Mouse (Mus musculus) forebrain, embryonic 10.5 days (tissue): Measurements from ENCODE around the gene D430042O09Rik. TPM values are rescaled to one million over a fixed set of nuclear protein-coding genes. Genes with fewer than 3 reads are reported as not detected.

Source experiments
- DNase-seq: peaks from one replicate; pipeline ENCODE4 v3.0.0-alpha.2; 2017; ENCODE audit warnings: low spot score; ENCODE audit errors: extremely low spot score
- H3K27ac ChIP-seq: fragments of 300-500 bp; sonication (generic); 2 replicates; pipeline ENCODE4 v1.5.1; 2016; ENCODE audit warnings: mild to moderate bottlenecking
- H3K27me3 ChIP-seq: fragments of 300-500 bp; sonication (generic); 2 replicates; pipeline ENCODE4 v1.6.1; 2016; ENCODE audit warnings: mild to moderate bottlenecking; ENCODE audit not compliant: poor library complexity, severe bottlenecking
- H3K36me3 ChIP-seq: fragments of 300-500 bp; sonication (generic); replicated peaks from 2 replicates; pipeline ENCODE4 v1.6.1; 2016; ENCODE audit warnings: mild to moderate bottlenecking, moderate library complexity
- H3K4me1 ChIP-seq: fragments of 300-500 bp; sonication (generic); 2 replicates; pipeline ENCODE4 v1.6.1; 2016
- H3K4me3 ChIP-seq: fragments of 300-500 bp; sonication (generic); 2 replicates; pipeline ENCODE4 v1.5.1; 2016; ENCODE audit warnings: mild to moderate bottlenecking, moderate library complexity
- H3K9me3 ChIP-seq: fragments of 300-500 bp; sonication (generic); 2 replicates; pipeline ENCODE4 v1.6.1; 2016; ENCODE audit warnings: mild to moderate bottlenecking, moderate library complexity
- WGBS: fragments of 180-500 bp; shearing (Covaris S2); methylation state at CpG from one replicate; pipeline ENCODE4 v1.1.7; 2016; 5-methylcytosine and 5-hydroxymethylcytosine counted together
- polyA plus RNA-seq: library from polyadenylated mRNA; unstranded; fragments of >200 nt; fragmentation: Nextera tagmentation; extraction: Ambion mirVana; gene quantifications from 2 replicates; pipeline ENCODE4 v1.2.1, GENCODE M21; 2016

D430042O09Rik gene
- polyA plus RNA-seq, 1 experiment from 2014 or later: 9.4 TPM

- no peak overlapping the region for H3K27ac ChIP-seq
- H3K4me3 ChIP-seq: no peak overlapping the region
- no peaks in the 10 kb centered on the region for H3K9me3 ChIP-seq
- H3K27me3 ChIP-seq: no peaks in the 10 kb centered on the region
- no peaks in the 10 kb centered on the region; the same call in 1 of the 2 replicates for H3K36me3 ChIP-seq
- DNase-seq: no peak
- 88% methylated on average over 3 of the region's 3 CpGs for WGBS
- H3K4me1 ChIP-seq: no peaks in the 10 kb centered on the region
Measured at GRCm38 (mm10) chr7:125714803-125715202, 7.1 kb downstream of the D430042O09Rik start.

- Histone ChIP-seq H3K36me3 (no peaks in the 10 kb centered on the region; the same call in 1 of the 2 replicates), H3K27ac (no peak overlapping the region), H3K9me3 (no peaks in the 10 kb centered on the region), H3K4me3 (no peak overlapping the region), H3K27me3 (no peaks in the 10 kb centered on the region), H3K4me1 (no peaks in the 10 kb centered on the region)
- WGBS: 71% methylated on average over 2 of the region's 2 CpGs
- no peak for DNase-seq
Measured at GRCm38 (mm10) chr7:125716724-125717123, 9.0 kb downstream of the D430042O09Rik start.

GRCm38 (mm10) chr7:125717612-125718011, 9.9 kb downstream of the D430042O09Rik start:
- Histone ChIP-seq H3K36me3 (no peaks in the 10 kb centered on the region), H3K9me3 (no peaks in the 10 kb centered on the region), H3K27me3 (no peaks in the 10 kb centered on the region), H3K27ac (no peak overlapping the region), H3K4me3 (no peak overlapping the region), H3K4me1 (no peaks in the 10 kb centered on the region)
- no peak for DNase-seq

- no peak overlapping the region for H3K27ac ChIP-seq
- no peaks in the 10 kb centered on the region for H3K9me3 ChIP-seq
- peaks cover 4% of the 10 kb centered on the region; the same call in 1 of the 2 replicates for H3K4me1 ChIP-seq
- WGBS: 82% methylated on average over 5 of the region's 5 CpGs
- no peaks in the 10 kb centered on the region for H3K27me3 ChIP-seq
- no peak for DNase-seq
- no peak overlapping the region for H3K4me3 ChIP-seq
- no peaks in the 10 kb centered on the region for H3K36me3 ChIP-seq
Measured at GRCm38 (mm10) chr7:125720370-125720769, 12.7 kb downstream of the D430042O09Rik start.

- no peak overlapping the region for H3K27ac ChIP-seq
- H3K9me3 ChIP-seq: no peaks in the 10 kb centered on the region
- WGBS: 90% methylated on average over 4 of the region's 4 CpGs
Measured at GRCm38 (mm10) chr7:125721033-125721432, 13.3 kb downstream of the D430042O09Rik start.

GRCm38 (mm10) chr7:125722127-125722526, 14.4 kb downstream of the D430042O09Rik start:
- no peaks in the 10 kb centered on the region for H3K27me3 ChIP-seq
- H3K9me3 ChIP-seq: no peaks in the 10 kb centered on the region
- peaks cover 4% of the 10 kb centered on the region; the same call in 1 of the 2 replicates for H3K4me1 ChIP-seq
- no peak for DNase-seq
- no peak overlapping the region for H3K27ac ChIP-seq
- no peaks in the 10 kb centered on the region for H3K36me3 ChIP-seq
- no peak overlapping the region for H3K4me3 ChIP-seq

More at GRCm38 (mm10) chr7:125721033-125721432, 13.3 kb downstream of the D430042O09Rik start:
- H3K4me3 ChIP-seq: no peak overlapping the region
- no peaks in the 10 kb centered on the region for H3K27me3 ChIP-seq
- peaks cover 4% of the 10 kb centered on the region; the same call in 1 of the 2 replicates for H3K4me1 ChIP-seq
- no peak for DNase-seq
- no peaks in the 10 kb centered on the region for H3K36me3 ChIP-seq

GRCm38 (mm10) chr7:125723189-125723972, 15.7 kb downstream of the D430042O09Rik start:
- DNase-seq: no peak
- no peak overlapping the region for H3K27ac ChIP-seq
- no peaks in the 10 kb centered on the region for H3K27me3 ChIP-seq
- no peaks in the 10 kb centered on the region for H3K36me3 ChIP-seq
- 60% methylated on average over 5 of the region's 5 CpGs for WGBS
- peaks cover 4% of the 10 kb centered on the region; the same call in 1 of the 2 replicates for H3K4me1 ChIP-seq
- H3K9me3 ChIP-seq: no peaks in the 10 kb centered on the region
- no peak overlapping the region for H3K4me3 ChIP-seq

GRCm38 (mm10) chr7:125731679-125732078, 24.0 kb downstream of the D430042O09Rik start:
- H3K27ac ChIP-seq: no peak overlapping the region
- no peaks in the 10 kb centered on the region for H3K36me3 ChIP-seq
- no peaks in the 10 kb centered on the region for H3K27me3 ChIP-seq
- no peaks in the 10 kb centered on the region for H3K9me3 ChIP-seq
- DNase-seq: no peak
- peaks cover 3% of the 10 kb centered on the region; the same call in 1 of the 2 replicates for H3K4me1 ChIP-seq
- H3K4me3 ChIP-seq: no peak overlapping the region

- Histone ChIP-seq H3K4me3 (no peak overlapping the region), H3K27ac (no peak overlapping the region), H3K27me3 (no peaks in the 10 kb centered on the region), H3K36me3 (no peaks in the 10 kb centered on the region), H3K9me3 (no peaks in the 10 kb centered on the region), H3K4me1 (peaks cover 3% of the 10 kb centered on the region; the same call in 1 of the 2 replicates)
- DNase-seq: no peak
- WGBS: 89% methylated on average over 4 of the region's 4 CpGs
Measured at GRCm38 (mm10) chr7:125733791-125734190, 26.1 kb downstream of the D430042O09Rik start.

GRCm38 (mm10) chr7:125736366-125737015, 28.8 kb downstream of the D430042O09Rik start:
- WGBS: 91% methylated on average over 4 of the region's 4 CpGs
- Histone ChIP-seq H3K36me3 (no peaks in the 10 kb centered on the region), H3K27me3 (no peaks in the 10 kb centered on the region)

GRCm38 (mm10) chr7:125740521-125740920, 32.8 kb downstream of the D430042O09Rik start:
- H3K36me3 ChIP-seq: no peaks in the 10 kb centered on the region
- no peaks in the 10 kb centered on the region for H3K27me3 ChIP-seq
- H3K4me3 ChIP-seq: no peak overlapping the region
- H3K9me3 ChIP-seq: no peaks in the 10 kb centered on the region
- WGBS: 89% methylated on average over 2 of the region's 2 CpGs
- 0 out of 2 replicates have a peak, but pooled peaks cover 7% of the 10 kb centered on the region for H3K4me1 ChIP-seq
- DNase-seq: no peak
- no peak overlapping the region for H3K27ac ChIP-seq

More at GRCm38 (mm10) chr7:125736366-125737015, 28.8 kb downstream of the D430042O09Rik start:
- peaks cover 9% of the 10 kb centered on the region; the same call in 1 of the 2 replicates for H3K4me1 ChIP-seq
- H3K4me3 ChIP-seq: no peak overlapping the region
- no peak for DNase-seq
- H3K9me3 ChIP-seq: no peaks in the 10 kb centered on the region
- H3K27ac ChIP-seq: no peak overlapping the region

GRCm38 (mm10) chr7:125741271-125741703, 33.6 kb downstream of the D430042O09Rik start:
- DNase-seq: no peak
- Histone ChIP-seq H3K4me3 (no peak overlapping the region), H3K27me3 (no peaks in the 10 kb centered on the region), H3K4me1 (0 out of 2 replicates have a peak, but pooled peaks cover 7% of the 10 kb centered on the region), H3K27ac (no peak overlapping the region), H3K36me3 (no peaks in the 10 kb centered on the region), H3K9me3 (no peaks in the 10 kb centered on the region)
- WGBS: 71% methylated on average over 1 of the region's 1 CpGs

GRCm38 (mm10) chr7:125744774-125745173, 37.1 kb downstream of the D430042O09Rik start:
- Histone ChIP-seq H3K27me3 (no peaks in the 10 kb centered on the region), H3K9me3 (no peaks in the 10 kb centered on the region), H3K36me3 (no peaks in the 10 kb centered on the region), H3K4me3 (no peak overlapping the region), H3K4me1 (0 out of 2 replicates have a peak, but pooled peaks cover 7% of the 10 kb centered on the region), H3K27ac (no peak overlapping the region)
- DNase-seq: no peak
- WGBS: 91% methylated on average over 1 of the region's 1 CpGs
